ENCODE assay signal across 12 mouse cellular contexts in genomic region chr3:51233474-51233873, GRCm38 (mm10). TPM values are rescaled to one million over a fixed set of nuclear protein-coding genes. Genes with fewer than 3 reads are reported as not detected.
A peak's percentile ranks its signal among the peaks of the same experiment; 100 is the strongest.
DNase-seq lines count a peak whose midpoint lies in the region; ATAC-seq and TF ChIP-seq lines count a peak whose summit lies in the region.
"Had no signal": no experiment of that assay in that cellular context is flagged by ENCODE, and none has a peak within 500 bp of the region (broad histone marks: within the 10 kb centered on the region; RNA-seq: fewer than 3 reads in every experiment).

No protein-coding gene starts in this region.

- no peak overlapping the region for H3K4me3 ChIP-seq in layer of hippocampus, adult 2 months
- H3K4me3 ChIP-seq in heart, embryonic 15.5 days: no peak overlapping the region
- no peak overlapping the region for H3K4me3 ChIP-seq in stomach, embryonic 14.5 days (ENCODE audit: low read depth, low read length)
- H3K4me3 ChIP-seq in midbrain, embryonic 14.5 days (replicated peaks; ENCODE audit: low read depth, low read length): no peak overlapping the region
- H3K4me3 ChIP-seq: hindbrain, embryonic 12.5 days; megakaryocyte, embryonic 14.5 days had no signal

- H3K36me3 ChIP-seq in heart, embryonic 15.5 days: no peaks in the 10 kb centered on the region
- no peaks in the 10 kb centered on the region for H3K36me3 ChIP-seq in stomach, embryonic 14.5 days (ENCODE audit: control insufficient read depth, insufficient read depth, low read length)
- no peaks in the 10 kb centered on the region for H3K36me3 ChIP-seq in midbrain, embryonic 14.5 days (ENCODE audit: control insufficient read depth, insufficient read depth, low read length)
- H3K36me3 ChIP-seq: hindbrain, embryonic 12.5 days had no signal

- peak overlapping the region; percentile 44 for H3K4me2 ChIP-seq in heart, embryonic 15.5 days
- H3K4me2 ChIP-seq in stomach, embryonic 14.5 days (replicated peaks; ENCODE audit: low read depth, low read length): no peak overlapping the region
- no peak overlapping the region for H3K4me2 ChIP-seq in midbrain, embryonic 14.5 days (ENCODE audit: low read length)
- H3K4me2 ChIP-seq: hindbrain, embryonic 12.5 days had no signal

- peak overlapping the region; percentile 19; the same call in 1 of the 2 replicates for H3K9ac ChIP-seq in heart, embryonic 15.5 days
- H3K9ac ChIP-seq in stomach, embryonic 14.5 days (replicated peaks; ENCODE audit: low read depth, low read length): no peak overlapping the region
- no peak overlapping the region for H3K9ac ChIP-seq in midbrain, embryonic 14.5 days (replicated peaks; ENCODE audit: low read length)
- H3K9ac ChIP-seq: hindbrain, embryonic 12.5 days had no signal

- H3K27me3 ChIP-seq in heart, embryonic 15.5 days: no peaks in the 10 kb centered on the region
- H3K27me3 ChIP-seq in stomach, embryonic 14.5 days (ENCODE audit: control insufficient read depth, insufficient read depth, low read length): no peaks in the 10 kb centered on the region
- no peaks in the 10 kb centered on the region for H3K27me3 ChIP-seq in midbrain, embryonic 14.5 days (ENCODE audit: control insufficient read depth, insufficient read depth, low read length)
- H3K27me3 ChIP-seq: CH12.LX; hindbrain, embryonic 12.5 days; megakaryocyte, embryonic 14.5 days had no signal

- peak; percentile 84 for ATAC-seq in heart, embryonic 15.5 days (replicated peaks; ENCODE audit: insufficient number of reproducible peaks, insufficient read depth, low FRiP score, low read depth)
- peak; percentile 37; the same call in 1 of the 2 replicates for ATAC-seq in stomach, embryonic 14.5 days (ENCODE audit: insufficient number of reproducible peaks, insufficient read depth, low FRiP score, low read depth)
- ATAC-seq in midbrain, embryonic 14.5 days (ENCODE audit: low FRiP score, low TSS enrichment): no peak

- WGBS in heart, embryonic 15.5 days: 32% methylated on average over 5 of the region's 5 CpGs
- WGBS in stomach, embryonic 14.5 days: 37% methylated on average over 5 of the region's 5 CpGs
- 78% methylated on average over 5 of the region's 5 CpGs for WGBS in midbrain, embryonic 14.5 days

- H3K27ac ChIP-seq in layer of hippocampus, adult 2 months: peak overlapping the region; percentile 58; the same call in 1 of the 2 replicates
- H3K27ac ChIP-seq in heart, embryonic 15.5 days: peak overlapping the region; percentile 95
- peak overlapping the region; percentile 13; the same call in 1 of the 2 replicates for H3K27ac ChIP-seq in stomach, embryonic 14.5 days (ENCODE audit: low read length)
- H3K27ac ChIP-seq in midbrain, embryonic 14.5 days (replicated peaks; ENCODE audit: low read depth, low read length): no peak overlapping the region
- H3K27ac ChIP-seq: hindbrain, embryonic 12.5 days had no signal

- no peaks in the 10 kb centered on the region for H3K9me3 ChIP-seq in heart, embryonic 15.5 days (replicated peaks)
- H3K9me3 ChIP-seq in stomach, embryonic 14.5 days (ENCODE audit: control insufficient read depth, low read depth, low read length): no peaks in the 10 kb centered on the region
- H3K9me3 ChIP-seq in midbrain, embryonic 14.5 days (ENCODE audit: control insufficient read depth, low read length): no peaks in the 10 kb centered on the region
- H3K9me3 ChIP-seq: hindbrain, embryonic 12.5 days; megakaryocyte, embryonic 14.5 days had no signal

- no peak for DNase-seq in layer of hippocampus, adult 2 months (ENCODE audit: low spot score in 2 of 2)
- DNase-seq in layer of hippocampus, adult 9-11 months: no peak
- peak; percentile 82 to 93 for DNase-seq in kidney, postnatal 36 days
- no peak for DNase-seq in frontal cortex, postnatal 25 days (ENCODE audit: low spot score in 2 of 2)
- DNase-seq in right cerebral cortex, postnatal 14 days: no peak
- no peak for DNase-seq in midbrain, embryonic 14.5 days
- DNase-seq: cerebellum, adult 2 months had no signal

- TF ChIP-seq CTCF in layer of hippocampus, adult 2 months (conservative IDR thresholded peaks at IDR 0.05): no peak

- peaks cover 33% of the 10 kb centered on the region for H3K4me1 ChIP-seq in heart, embryonic 15.5 days (replicated peaks)
- H3K4me1 ChIP-seq in stomach, embryonic 14.5 days (ENCODE audit: control insufficient read depth, insufficient read depth, low read length): peaks cover 6% of the 10 kb centered on the region
- H3K4me1 ChIP-seq in midbrain, embryonic 14.5 days (ENCODE audit: control insufficient read depth, insufficient read depth, low read length): no peaks in the 10 kb centered on the region

RNA-seq across cellular contexts. Expression of gene Noct, which starts 9.2 kb away (rescaled TPM):
- total RNA-seq in layer of hippocampus, adult 2 months (2021): 10 to 100 TPM; 57.2 to 61.0 TPM
- 9.7 and 10.3 TPM in 2 replicates for polyA plus RNA-seq in heart, embryonic 15.5 days (2015; fragmentation: Nextera tagmentation; extraction: Ambion mirVana)
- polyA plus RNA-seq in stomach, embryonic 14.5 days (2014; fragmentation: Nextera tagmentation; extraction: Ambion mirVana): 8.3 and 11.6 TPM in 2 replicates
- 27.9 and 31.7 TPM in 2 replicates for polyA plus RNA-seq in midbrain, embryonic 14.5 days (2014; fragmentation: Nextera tagmentation; extraction: Ambion mirVana)

Comparison
In these comparisons a context has a peak if more than half of its experiments do, and no peak if none do; other contexts are left out.
1. DNase-seq: peak in kidney, postnatal 36 days (2 of 2); none in layer of hippocampus, adult 2 months (0 of 2), layer of hippocampus, adult 9-11 months (single experiment), frontal cortex, postnatal 25 days (0 of 2), right cerebral cortex, postnatal 14 days (single experiment) and midbrain, embryonic 14.5 days (single experiment).